Mouse (Mus musculus): ENCODE results near the gene Farp1.

DNA sequence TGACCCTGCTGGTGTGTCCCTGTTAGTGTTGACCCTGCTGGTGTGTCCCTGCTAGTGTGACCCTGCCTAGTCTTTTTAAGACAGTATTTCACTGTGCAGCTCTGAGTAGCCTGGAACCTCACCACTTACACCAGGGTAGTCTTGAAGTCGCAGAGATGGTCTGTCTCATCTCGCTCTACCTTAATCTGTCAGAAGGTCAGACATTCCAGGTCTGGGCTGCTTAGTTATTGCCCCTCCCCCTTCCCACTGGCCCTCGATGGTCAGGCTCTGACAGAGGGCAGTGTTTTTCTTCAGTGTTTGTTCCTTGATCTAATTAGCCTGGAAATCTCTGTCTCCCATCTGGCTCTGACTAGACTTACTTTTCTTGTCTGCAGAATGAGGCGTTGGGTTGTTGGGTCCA is 71.9 kb downstream of the Farp1 start:
- no peak for TF ChIP-seq GATA1 (IDR thresholded peaks at IDR 0.05; ENCODE audit: borderline replicate concordance, low read length)
- no peak for TF ChIP-seq CTCF (IDR thresholded peaks at IDR 0.05; ENCODE audit: low read depth, low read length)
- no peak for TF ChIP-seq GATA2 (IDR thresholded peaks at IDR 0.05; ENCODE audit: borderline replicate concordance, low read depth, low read length)

Measured in G1E (cell line).